Mouse (Mus musculus): ENCODE measurements at regions not wholly inside any gene's neighbourhood (a gene's known extent, or its start where the extent isn't known, plus 50 kb on each side); places are given as distances from the start of the nearest gene placed in this dataset.
A peak's percentile ranks its signal among the peaks of the same experiment; 100 is the strongest.
"Not testable (repeated sequence)": the region's sequence is repeated elsewhere in the genome, so short reads cannot be mapped to it uniquely, and the experiment has no call there.

GRCm38 (mm10) chr2:17853500-17854011 lies 122.3 kb upstream of the Nebl start:
- peak overlapping the region; percentile 35 for H3K4me2 ChIP-seq (ENCODE audit: low read length)
- ATAC-seq (replicated peaks; ENCODE audit: low FRiP score, low read depth): no peak; the same call in 1 of the 2 replicates
- H3K27me3 ChIP-seq (ENCODE audit: insufficient read depth, low read length): no peaks in the 10 kb centered on the region
- no peak for TF ChIP-seq CTCF (IDR thresholded peaks at IDR 0.05; ENCODE audit: low read depth)
- no peaks in the 10 kb centered on the region for H3K36me3 ChIP-seq (ENCODE audit: insufficient read depth, low read length)
- H3K9me3 ChIP-seq (replicated peaks; ENCODE audit: low read length): no peaks in the 10 kb centered on the region
- WGBS: 49% methylated on average over 11 of the region's 11 CpGs
- H3K27ac ChIP-seq: no peak overlapping the region
- DNase-seq (ENCODE audit: low spot score): no peak
- H3K4me3 ChIP-seq (replicated peaks; ENCODE audit: low read depth, low read length): no peak overlapping the region
- no peak overlapping the region for H3K9ac ChIP-seq (ENCODE audit: low read depth, low read length)
- peaks cover 6% of the 10 kb centered on the region; the same call in 1 of the 2 replicates for H3K4me1 ChIP-seq (replicated peaks; ENCODE audit: insufficient read depth, low read length)

GRCm38 (mm10) chr2:17852740-17853499 lies 121.7 kb upstream of the Nebl start:
- DNase-seq (ENCODE audit: low spot score) (peak; percentile 48), ATAC-seq (replicated peaks; ENCODE audit: low FRiP score, low read depth) (no peak)
- no peaks in the 10 kb centered on the region for H3K9me3 ChIP-seq (replicated peaks; ENCODE audit: low read length)
- H3K4me2 ChIP-seq (ENCODE audit: low read length): peak overlapping the region; percentile 35
- no peak overlapping the region for H3K4me3 ChIP-seq (replicated peaks; ENCODE audit: low read depth, low read length)
- peaks cover 3% of the 10 kb centered on the region; the same call in 1 of the 2 replicates for H3K4me1 ChIP-seq (replicated peaks; ENCODE audit: insufficient read depth, low read length)
- H3K27ac ChIP-seq: no peak overlapping the region
- H3K36me3 ChIP-seq (ENCODE audit: insufficient read depth, low read length): no peaks in the 10 kb centered on the region
- H3K27me3 ChIP-seq (ENCODE audit: insufficient read depth, low read length): no peaks in the 10 kb centered on the region
- WGBS: 16% methylated on average over 16 of the region's 16 CpGs
- no peak for TF ChIP-seq CTCF (IDR thresholded peaks at IDR 0.05; ENCODE audit: low read depth)
- no peak overlapping the region for H3K9ac ChIP-seq (ENCODE audit: low read depth, low read length)

GRCm38 (mm10) chr2:17850741-17851140 lies 119.5 kb upstream of the Nebl start:
- Histone ChIP-seq H3K4me2 (ENCODE audit: low read length) (no peak overlapping the region), H3K9me3 (replicated peaks; ENCODE audit: low read length) (no peaks in the 10 kb centered on the region), H3K4me3 (replicated peaks; ENCODE audit: low read depth, low read length) (no peak overlapping the region), H3K27me3 (ENCODE audit: insufficient read depth, low read length) (no peaks in the 10 kb centered on the region), H3K36me3 (ENCODE audit: insufficient read depth, low read length) (no peaks in the 10 kb centered on the region), H3K4me1 (replicated peaks; ENCODE audit: insufficient read depth, low read length) (no peaks in the 10 kb centered on the region), H3K9ac (ENCODE audit: low read depth, low read length) (no peak overlapping the region), H3K27ac (no peak overlapping the region)
- TF ChIP-seq CTCF (IDR thresholded peaks at IDR 0.05; ENCODE audit: low read depth): no peak
- 91% methylated on average over 4 of the region's 4 CpGs for WGBS
- ATAC-seq (replicated peaks; ENCODE audit: low FRiP score, low read depth) (no peak), DNase-seq (ENCODE audit: low spot score) (no peak)

- no peaks in the 10 kb centered on the region for H3K27me3 ChIP-seq (ENCODE audit: insufficient read depth, low read length)
- no peaks in the 10 kb centered on the region for H3K36me3 ChIP-seq (ENCODE audit: insufficient read depth, low read length)
- H3K4me3 ChIP-seq (replicated peaks; ENCODE audit: low read depth, low read length): no peak overlapping the region
- H3K9ac ChIP-seq (ENCODE audit: low read depth, low read length): no peak overlapping the region
- no peak overlapping the region for H3K4me2 ChIP-seq (ENCODE audit: low read length)
- H3K27ac ChIP-seq: no peak overlapping the region
- no peak for ATAC-seq (replicated peaks; ENCODE audit: low FRiP score, low read depth)
- H3K9me3 ChIP-seq (replicated peaks; ENCODE audit: low read length): no peaks in the 10 kb centered on the region
- DNase-seq (ENCODE audit: low spot score): peak; percentile 59
- no peaks in the 10 kb centered on the region for H3K4me1 ChIP-seq (replicated peaks; ENCODE audit: insufficient read depth, low read length)
- peak; percentile 63 for TF ChIP-seq CTCF (IDR thresholded peaks at IDR 0.05; ENCODE audit: low read depth)
- 28% methylated on average over 4 of the region's 4 CpGs for WGBS
These were observed 118.0 kb upstream of the Nebl start for GRCm38 (mm10) chr2:17849267-17849666.

GRCm38 (mm10) chr2:17845447-17846092 lies 114.3 kb upstream of the Nebl start:
- H3K36me3 ChIP-seq (ENCODE audit: insufficient read depth, low read length): not testable (repeated sequence)

GRCm38 (mm10) chr2:17844662-17845446 lies 113.6 kb upstream of the Nebl start:
- Histone ChIP-seq H3K27ac (0 out of 2 replicates have a peak overlapping the region, but pooled peaks have one; percentile 6), H3K27me3 (ENCODE audit: insufficient read depth, low read length) (no peaks in the 10 kb centered on the region), H3K9ac (ENCODE audit: low read depth, low read length) (no peak overlapping the region), H3K4me2 (ENCODE audit: low read length) (no peak overlapping the region), H3K9me3 (replicated peaks; ENCODE audit: low read length) (no peaks in the 10 kb centered on the region), H3K36me3 (ENCODE audit: insufficient read depth, low read length) (no peaks in the 10 kb centered on the region), H3K4me1 (replicated peaks; ENCODE audit: insufficient read depth, low read length) (no peaks in the 10 kb centered on the region), H3K4me3 (replicated peaks; ENCODE audit: low read depth, low read length) (no peak overlapping the region)
- no peak for TF ChIP-seq CTCF (IDR thresholded peaks at IDR 0.05; ENCODE audit: low read depth)
- ATAC-seq (replicated peaks; ENCODE audit: low FRiP score, low read depth): peak; percentile 79
- 59% methylated on average over 8 of the region's 8 CpGs for WGBS
- peak; percentile 85 for DNase-seq (ENCODE audit: low spot score)

More at GRCm38 (mm10) chr2:17845447-17846092, 114.3 kb upstream of the Nebl start:
- 65% methylated on average over 5 of the region's 7 CpGs for WGBS
- not testable (repeated sequence) for DNase-seq (ENCODE audit: low spot score); H3K4me2 ChIP-seq (ENCODE audit: low read length); H3K9me3 ChIP-seq (replicated peaks; ENCODE audit: low read length); ATAC-seq (replicated peaks; ENCODE audit: low FRiP score, low read depth); H3K27me3 ChIP-seq (ENCODE audit: insufficient read depth, low read length); H3K4me1 ChIP-seq (replicated peaks; ENCODE audit: insufficient read depth, low read length); H3K9ac ChIP-seq (ENCODE audit: low read depth, low read length); H3K27ac ChIP-seq; H3K4me3 ChIP-seq (replicated peaks; ENCODE audit: low read depth, low read length)

Data from kidney, postnatal 0 days (tissue).